Mouse (Mus musculus) heart, adult 2 months (tissue): Measurements from ENCODE around the gene Tmem132d. TPM values are rescaled to one million over a fixed set of nuclear protein-coding genes. Genes with fewer than 3 reads are reported as not detected.
"Not testable (repeated sequence)": the region's sequence is repeated elsewhere in the genome, so short reads cannot be mapped to it uniquely, and the experiment has no call there.

Experiments
- DNase-seq, 2 experiments: peaks; one replicate each; pipeline ENCODE4 v3.0.0; 2021
- H3K27ac ChIP-seq: fragments of 200-600 bp; 2 replicates; pipeline ENCODE4 v1.8.1; 2022
- H3K27me3 ChIP-seq: fragments of 200-500 bp; 2 replicates; pipeline ENCODE4 v1.6.1; 2012; ENCODE audit warnings: mild to moderate bottlenecking, low read length, inconsistent platforms, mixed read lengths; ENCODE audit not compliant: control insufficient read depth, insufficient read depth
- H3K36me3 ChIP-seq: fragments of 200-500 bp; 2 replicates; pipeline ENCODE4 v1.6.1; 2012; ENCODE audit warnings: low read length, inconsistent platforms; ENCODE audit not compliant: control insufficient read depth, insufficient read depth
- H3K4me1 ChIP-seq: fragments of 200-500 bp; 2 replicates; pipeline ENCODE4 v1.6.1; 2011; ENCODE audit warnings: low read length; ENCODE audit not compliant: control insufficient read depth, insufficient read depth
- H3K4me3 ChIP-seq: fragments of 200-600 bp; 2 replicates; pipeline ENCODE4 v1.8.1; 2022
- H3K79me2 ChIP-seq: fragments of 200-500 bp; replicated peaks from 2 replicates; pipeline ENCODE4 v1.6.1; 2012; ENCODE audit warnings: mild to moderate bottlenecking, inconsistent platforms, low read length, moderate library complexity, mixed read lengths; ENCODE audit not compliant: control insufficient read depth, insufficient read depth
- H3K9ac ChIP-seq: fragments of 200-500 bp; 2 replicates; pipeline ENCODE4 v1.6.1; 2012; ENCODE audit warnings: low read depth, mild to moderate bottlenecking, control low read depth, inconsistent platforms, low read length, mixed read lengths
- CTCF ChIP-seq: fragments of 200-600 bp; IDR thresholded peaks from 2 replicates; pipeline ENCODE4 v1.8.1; 2022; ENCODE audit warnings: antibody characterized with exemption, mild to moderate bottlenecking, moderate library complexity
- EP300 ChIP-seq: fragments of 200-500 bp; IDR thresholded peaks from 2 replicates; pipeline ENCODE4 v1.6.1; 2011; ENCODE audit warnings: low read depth, low read length, control low read depth; ENCODE audit not compliant: insufficient read depth
- POLR2A ChIP-seq: fragments of 200-500 bp; IDR thresholded peaks from 2 replicates; pipeline ENCODE4 v1.6.1; 2011; ENCODE audit warnings: mild to moderate bottlenecking, low read depth, low read length, control low read depth; ENCODE audit not compliant: insufficient read depth
- WGBS: fragments of 180-500 bp; shearing (Covaris S2); methylation state at CpG from one replicate; pipeline ENCODE4 v1.1.7; 2018; 5-methylcytosine and 5-hydroxymethylcytosine counted together
- intact Hi-C: fragments of 180-260 bp; cut with DNase I; formaldehyde crosslinking; loops from one replicate; pipeline ENCODE4 v1.15.1; 2025
- polyA plus RNA-seq: library from polyadenylated mRNA; depleted of rRNA; stranded (reverse); fragments of >200 nt; gene quantifications from 2 replicates; pipeline ENCODE4 v1.2.3, GENCODE M21; 2012
- total RNA-seq, 2 experiments: library from RNA; stranded (reverse); gene quantifications; 2 replicates each; pipeline ENCODE4 v1.2.3; 2021

Tmem132d gene
- total and polyA plus RNA-seq, 3 experiments: 0.03 to 0.06 TPM; not detected in 1

GRCm38 (mm10) chr5:127990826-127991225 is 442.1 kb downstream of the Tmem132d start:
- no peaks in the 10 kb centered on the region for H3K4me1 ChIP-seq
- intact Hi-C loops: no loop called here
- H3K36me3 ChIP-seq: no peaks in the 10 kb centered on the region
- H3K27me3 ChIP-seq: no peaks in the 10 kb centered on the region
- no peak for DNase-seq
- no peak overlapping the region for H3K9ac ChIP-seq
- H3K79me2 ChIP-seq: no peaks in the 10 kb centered on the region
- WGBS: 74% methylated on average over 5 of the region's 5 CpGs
- no peak overlapping the region for H3K4me3 ChIP-seq
- TF ChIP-seq CTCF (no peak), EP300 (no peak)
- no peak overlapping the region for H3K27ac ChIP-seq

DNA sequence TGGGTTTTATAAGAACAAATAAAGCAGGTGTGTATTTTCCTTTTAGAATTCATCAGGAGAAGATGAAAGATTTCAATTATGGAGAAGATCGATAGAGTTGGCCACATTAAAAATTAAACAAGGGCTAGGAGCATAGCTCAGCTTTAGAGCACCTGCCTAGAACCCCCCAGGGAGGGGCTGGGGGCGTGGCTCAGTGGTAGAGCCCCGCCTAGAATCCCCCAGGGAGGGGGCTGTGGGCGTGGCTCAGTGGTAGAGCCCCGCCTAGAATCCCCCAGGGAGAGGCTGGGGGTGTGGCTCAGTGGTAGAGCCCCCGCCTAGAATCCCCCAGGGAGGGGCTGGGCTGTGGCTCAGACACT is 452.9 kb downstream of the Tmem132d start:
- H3K9ac ChIP-seq, H3K27me3 ChIP-seq, H3K27ac ChIP-seq, DNase-seq, H3K36me3 ChIP-seq, H3K4me3 ChIP-seq, H3K4me1 ChIP-seq, intact Hi-C loops, H3K79me2 ChIP-seq: not testable (repeated sequence)
- WGBS: 37% methylated on average over 6 of the region's 6 CpGs

- no peak for TF ChIP-seq CTCF
- no peak for TF ChIP-seq POLR2A
- no peak for TF ChIP-seq EP300
- Histone ChIP-seq H3K79me2 (no peaks in the 10 kb centered on the region), H3K27ac (no peak overlapping the region), H3K9ac (no peak overlapping the region), H3K36me3 (no peaks in the 10 kb centered on the region), H3K4me3 (no peak overlapping the region), H3K27me3 (no peaks in the 10 kb centered on the region), H3K4me1 (no peaks in the 10 kb centered on the region)
- DNase-seq: no peak
- intact Hi-C loops: no loop called here
- 63% methylated on average over 6 of the region's 6 CpGs for WGBS
These were observed 453.4 kb downstream of the Tmem132d start for GRCm38 (mm10) chr5:127979329-127980002.

- Histone ChIP-seq H3K4me1 (no peaks in the 10 kb centered on the region), H3K27ac (no peak overlapping the region), H3K36me3 (no peaks in the 10 kb centered on the region), H3K4me3 (no peak overlapping the region), H3K9ac (no peak overlapping the region), H3K27me3 (no peaks in the 10 kb centered on the region), H3K79me2 (no peaks in the 10 kb centered on the region)
- intact Hi-C loops: no loop called here
- no peak for DNase-seq
- TF ChIP-seq POLR2A: no peak
- TF ChIP-seq CTCF: no peak
- no peak for TF ChIP-seq EP300
- WGBS: 87% methylated on average over 10 of the region's 10 CpGs
These were observed 456.2 kb downstream of the Tmem132d start for GRCm38 (mm10) chr5:127976661-127977060.

- H3K27me3 ChIP-seq: no peaks in the 10 kb centered on the region
- TF ChIP-seq POLR2A (no peak), EP300 (no peak), CTCF (0 out of 2 replicates have a peak, but pooled peaks have one; percentile 7)
- no peak overlapping the region for H3K27ac ChIP-seq
- H3K4me1 ChIP-seq: no peaks in the 10 kb centered on the region
- H3K79me2 ChIP-seq: no peaks in the 10 kb centered on the region
- H3K36me3 ChIP-seq: no peaks in the 10 kb centered on the region
- no peak overlapping the region for H3K9ac ChIP-seq
- no peak for DNase-seq
- no peak overlapping the region for H3K4me3 ChIP-seq
- 78% methylated on average over 3 of the region's 3 CpGs for WGBS
- intact Hi-C loops: no loop called here
These were observed 467.2 kb downstream of the Tmem132d start for GRCm38 (mm10) chr5:127965700-127966099.

DNA sequence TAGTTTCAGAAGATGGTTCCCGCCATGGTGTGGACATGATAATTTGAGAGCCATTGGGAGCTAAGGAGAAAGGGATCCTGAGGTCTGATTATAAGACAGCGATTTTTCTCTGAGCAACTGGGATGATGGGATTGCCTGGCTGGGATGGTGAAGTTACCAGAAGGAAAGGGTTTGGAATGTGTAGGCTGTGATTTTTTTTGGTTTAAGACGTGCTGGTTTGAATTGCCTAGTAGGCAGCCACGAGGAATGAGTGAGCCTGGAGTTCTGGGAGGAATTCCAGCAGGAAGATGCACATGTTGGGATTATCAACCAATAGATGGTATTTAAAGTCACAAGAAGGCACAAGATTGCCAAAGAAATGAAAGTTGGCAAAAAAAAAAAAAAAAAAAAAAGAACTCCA is 470.2 kb downstream of the Tmem132d start:
- DNase-seq: no peak
- TF ChIP-seq EP300 (no peak), POLR2A (no peak), CTCF (no peak)
- WGBS: 78% methylated on average over 4 of the region's 4 CpGs
- Histone ChIP-seq H3K4me1 (no peaks in the 10 kb centered on the region), H3K27ac (no peak overlapping the region), H3K36me3 (no peaks in the 10 kb centered on the region), H3K4me3 (no peak overlapping the region), H3K27me3 (no peaks in the 10 kb centered on the region), H3K9ac (no peak overlapping the region), H3K79me2 (no peaks in the 10 kb centered on the region)
- intact Hi-C loops: no loop called here
